Mouse (Mus musculus): ENCODE data around the gene Ramp2. TPM values are rescaled to one million over a fixed set of nuclear protein-coding genes. Genes with fewer than 3 reads are reported as not detected.

The Ramp2 gene
- polyA plus RNA-seq, 1 experiment from 2014 or later, result 96.5 TPM

GRCm38 (mm10) chr11:101260826-101261380, 15.1 kb downstream of the Ramp2 start:
- H3K36me3 ChIP-seq, result 0 out of 2 replicates have a peak, but pooled peaks cover 5% of the 10 kb centered on the region
- peak overlapping the region; percentile 48 for H3K4me3 ChIP-seq
- peak overlapping the region; percentile 99 for H3K4me2 ChIP-seq
- peaks cover 51% of the 10 kb centered on the region for H3K27me3 ChIP-seq
- H3K9ac ChIP-seq, result peak overlapping the region; percentile 60
- H3K27ac ChIP-seq (replicated peaks), result no peak overlapping the region
- ATAC-seq (ENCODE audit: low FRiP score, low read depth), result no peak; the same call in 1 of the 2 replicates
- 2% methylated on average over 30 of the region's 30 CpGs for WGBS
- no peaks in the 10 kb centered on the region for H3K9me3 ChIP-seq
- H3K4me1 ChIP-seq (replicated peaks), result peaks cover 38% of the 10 kb centered on the region

DNA sequence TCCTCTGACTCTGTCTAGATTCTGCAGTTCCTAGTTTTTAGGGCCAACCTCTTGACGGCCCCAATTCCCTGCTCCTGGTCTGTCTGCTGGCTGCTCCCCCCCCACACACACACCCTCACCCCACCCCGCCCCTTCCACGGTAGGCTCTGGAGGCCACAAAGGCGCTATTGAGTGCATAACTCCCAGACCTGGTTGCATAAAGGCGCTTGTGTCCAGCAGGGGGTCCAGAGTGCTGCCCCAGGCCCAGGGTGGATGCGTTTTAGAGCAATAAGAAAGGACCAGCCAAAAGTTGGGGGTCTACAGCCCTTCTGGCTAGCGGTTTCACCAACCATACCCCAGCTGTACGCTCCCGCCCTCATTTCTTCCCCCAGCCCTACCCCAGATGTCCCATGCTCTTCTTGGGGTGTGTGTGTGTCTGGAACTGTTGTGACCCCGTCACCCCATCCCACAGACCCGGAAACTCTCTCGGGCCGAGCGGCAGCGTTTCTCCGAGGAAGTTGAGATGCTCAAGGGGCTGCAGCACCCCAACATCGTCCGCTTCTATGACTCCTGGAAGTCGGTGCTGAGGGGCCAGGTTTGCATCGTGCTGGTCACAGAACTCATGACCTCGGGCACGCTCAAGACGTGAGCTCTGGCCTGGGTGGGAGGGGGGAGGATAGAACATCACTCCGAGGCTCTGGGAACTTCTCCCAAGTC, 16.6 kb downstream of the Ramp2 start:
- Histone ChIP-seq H3K27ac (replicated peaks) (no peak overlapping the region), H3K9me3 (no peaks in the 10 kb centered on the region), H3K9ac (no peak overlapping the region), H3K4me2 (peak overlapping the region; percentile 24), H3K36me3 (0 out of 2 replicates have a peak, but pooled peaks cover 2% of the 10 kb centered on the region), H3K4me1 (replicated peaks) (peaks cover 38% of the 10 kb centered on the region), H3K4me3 (peak overlapping the region; percentile 14), H3K27me3 (peaks cover 56% of the 10 kb centered on the region)
- 1% methylated on average over 24 of the region's 24 CpGs for WGBS
- ATAC-seq (ENCODE audit: low FRiP score, low read depth), result no peak

DNA sequence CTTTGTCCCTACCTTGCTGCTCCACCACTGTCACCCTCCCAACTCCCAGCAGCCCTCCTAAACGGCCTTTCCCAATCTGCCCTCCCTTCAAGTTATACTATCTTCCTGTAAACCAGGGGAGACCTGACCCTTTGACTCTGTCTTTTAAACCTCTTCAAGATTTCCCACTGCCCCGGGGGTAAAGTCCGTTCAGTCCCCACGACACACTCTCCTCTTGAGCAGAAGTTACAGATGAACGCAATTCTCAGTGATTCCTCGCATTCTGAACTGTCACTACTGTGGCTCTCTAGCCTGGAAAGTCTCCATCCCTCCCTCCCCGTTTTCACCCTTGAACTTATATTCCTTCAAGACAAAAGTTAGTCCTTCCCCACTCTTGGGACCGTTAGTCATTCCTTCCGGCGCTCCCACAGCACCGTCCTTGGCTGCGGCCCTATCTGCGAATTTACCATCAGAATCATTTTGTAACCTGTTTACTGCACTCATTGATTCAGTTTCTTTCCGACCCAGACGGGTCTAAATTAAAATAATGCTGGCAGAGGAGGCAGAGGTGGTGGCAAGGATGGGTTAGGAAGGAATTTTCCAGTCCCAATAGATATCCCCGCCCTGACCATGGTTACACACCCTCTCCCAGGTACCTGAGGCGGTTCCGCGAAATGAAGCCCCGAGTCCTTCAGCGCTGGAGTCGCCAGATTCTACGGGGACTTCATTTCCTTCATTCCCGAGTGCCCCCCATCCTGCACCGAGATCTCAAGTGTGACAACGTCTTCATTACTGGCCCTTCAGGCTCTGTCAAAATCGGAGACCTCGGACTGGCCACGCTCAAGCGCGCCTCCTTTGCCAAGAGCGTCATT, 17.5 kb downstream of the Ramp2 start:
- H3K9me3 ChIP-seq, result no peaks in the 10 kb centered on the region
- peaks cover 38% of the 10 kb centered on the region for H3K4me1 ChIP-seq (replicated peaks)
- no peak for ATAC-seq (ENCODE audit: low FRiP score, low read depth)

GRCm38 (mm10) chr11:101263989-101264280, 18.1 kb downstream of the Ramp2 start:
- Histone ChIP-seq H3K27me3 (peaks cover 56% of the 10 kb centered on the region), H3K4me3 (no peak overlapping the region), H3K9me3 (no peaks in the 10 kb centered on the region), H3K9ac (no peak overlapping the region), H3K4me1 (replicated peaks) (peaks cover 38% of the 10 kb centered on the region), H3K36me3 (no peaks in the 10 kb centered on the region), H3K27ac (replicated peaks) (no peak overlapping the region), H3K4me2 (no peak overlapping the region)
- ATAC-seq (ENCODE audit: low FRiP score, low read depth), result no peak
- 3% methylated on average over 3 of the region's 3 CpGs for WGBS

More for the DNA sequence above, 17.5 kb downstream of the Ramp2 start:
- H3K9ac ChIP-seq, result no peak overlapping the region
- peaks cover 56% of the 10 kb centered on the region for H3K27me3 ChIP-seq
- WGBS, result 3% methylated on average over 32 of the region's 32 CpGs
- H3K4me2 ChIP-seq, result no peak overlapping the region
- no peaks in the 10 kb centered on the region for H3K36me3 ChIP-seq
- H3K27ac ChIP-seq (replicated peaks), result no peak overlapping the region
- H3K4me3 ChIP-seq, result no peak overlapping the region

DNA sequence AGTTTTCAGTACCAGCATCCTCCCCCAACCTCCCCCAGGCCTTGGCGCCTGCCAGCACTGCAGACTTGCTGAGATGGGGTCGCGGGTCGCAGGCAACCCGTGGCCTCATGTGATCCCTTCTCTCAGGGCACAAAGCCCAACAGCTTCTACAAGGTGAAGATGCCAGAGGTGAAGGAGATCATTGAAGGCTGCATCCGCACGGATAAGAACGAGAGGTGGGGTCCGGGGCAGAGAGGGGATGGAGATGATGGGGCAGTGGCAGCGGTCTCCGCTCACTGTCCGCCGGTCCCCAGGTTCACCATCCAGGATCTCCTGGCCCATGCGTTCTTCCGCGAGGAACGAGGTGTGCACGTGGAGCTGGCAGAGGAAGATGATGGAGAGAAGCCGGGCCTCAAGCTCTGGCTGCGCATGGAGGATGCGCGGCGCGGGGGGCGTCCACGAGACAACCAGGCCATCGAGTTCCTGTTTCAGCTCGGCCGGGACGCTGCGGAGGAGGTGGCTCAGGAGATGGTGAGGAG, 19.2 kb downstream of the Ramp2 start:
- 2% methylated on average over 31 of the region's 31 CpGs for WGBS
- Histone ChIP-seq H3K4me3 (peak overlapping the region; percentile 36), H3K9me3 (no peaks in the 10 kb centered on the region), H3K27me3 (peaks cover 52% of the 10 kb centered on the region), H3K36me3 (no peaks in the 10 kb centered on the region), H3K4me1 (replicated peaks) (peaks cover 33% of the 10 kb centered on the region), H3K27ac (replicated peaks) (no peak overlapping the region), H3K9ac (peak overlapping the region; percentile 35), H3K4me2 (peak overlapping the region; percentile 64)
- ATAC-seq (ENCODE audit: low FRiP score, low read depth), result no peak

DNA sequence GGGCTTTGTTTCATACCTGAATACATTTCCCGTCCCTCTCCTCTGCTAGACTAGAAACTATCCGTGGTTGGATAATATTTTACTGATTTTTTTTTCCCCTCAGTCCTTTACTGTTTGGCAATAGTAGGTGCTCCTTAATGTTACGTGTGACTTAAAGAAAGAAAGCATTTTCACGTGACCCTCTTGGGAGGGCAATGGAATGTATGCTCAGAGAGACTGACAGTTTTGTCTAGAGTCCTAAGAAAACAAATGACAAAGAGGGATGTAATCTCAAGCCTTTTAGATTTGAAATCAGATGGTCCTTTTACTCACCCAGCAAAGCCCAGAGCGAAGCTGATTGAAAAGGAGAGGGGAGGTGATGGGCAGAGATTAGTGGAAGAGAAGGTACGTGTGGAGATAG, 20.1 kb downstream of the Ramp2 start:
- Histone ChIP-seq H3K36me3 (no peaks in the 10 kb centered on the region), H3K4me2 (peak overlapping the region; percentile 64), H3K9ac (no peak overlapping the region), H3K27ac (replicated peaks) (no peak overlapping the region), H3K27me3 (peaks cover 49% of the 10 kb centered on the region), H3K9me3 (no peaks in the 10 kb centered on the region), H3K4me1 (replicated peaks) (peaks cover 24% of the 10 kb centered on the region), H3K4me3 (peak overlapping the region; percentile 36; the same call in 1 of the 2 replicates)
- no peak for ATAC-seq (ENCODE audit: low FRiP score, low read depth)
- WGBS, result 21% methylated on average over 6 of the region's 6 CpGs

DNA sequence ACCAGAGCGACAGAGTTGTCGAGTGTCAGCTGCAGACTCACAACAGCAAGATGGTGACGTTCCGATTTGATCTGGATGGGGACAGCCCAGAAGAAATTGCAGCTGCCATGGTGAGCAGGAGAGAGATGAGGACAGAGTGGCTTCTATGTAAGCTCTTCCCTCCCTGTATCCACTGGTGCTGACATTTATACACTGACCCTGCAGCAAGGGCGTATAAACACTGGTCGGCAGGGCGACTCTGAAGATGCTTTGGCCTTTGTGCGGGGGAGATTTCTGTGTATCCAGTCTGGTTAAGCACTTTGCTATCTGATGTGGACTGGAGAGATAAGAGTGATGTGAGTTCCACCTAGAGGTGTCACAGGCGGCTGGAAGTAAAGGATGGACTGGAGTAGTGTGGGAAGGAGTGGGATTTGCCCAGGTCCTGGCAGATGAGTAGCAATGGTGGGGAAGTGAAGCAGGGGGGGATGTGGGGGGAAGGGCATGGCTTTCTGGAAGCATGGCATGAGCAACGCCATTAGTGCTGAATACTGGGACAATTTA, 23.8 kb downstream of the Ramp2 start:
- Histone ChIP-seq H3K36me3 (no peaks in the 10 kb centered on the region), H3K4me1 (replicated peaks) (peaks cover 8% of the 10 kb centered on the region), H3K4me3 (no peak overlapping the region), H3K9me3 (no peaks in the 10 kb centered on the region), H3K27me3 (peaks cover 17% of the 10 kb centered on the region), H3K27ac (replicated peaks) (peak overlapping the region; percentile 3; the same call in 1 of the 2 replicates), H3K4me2 (peak overlapping the region; percentile 1; the same call in 1 of the 2 replicates), H3K9ac (no peak overlapping the region)
- WGBS, result 34% methylated on average over 10 of the region's 10 CpGs
- 0 out of 2 replicates have a peak, but pooled peaks have one; percentile 38 for ATAC-seq (ENCODE audit: low FRiP score, low read depth)

GRCm38 (mm10) chr11:101272446-101272845, 26.6 kb downstream of the Ramp2 start:
- H3K27ac ChIP-seq (replicated peaks), result no peak overlapping the region
- WGBS, result 79% methylated on average over 3 of the region's 3 CpGs
- H3K9ac ChIP-seq, result no peak overlapping the region
- no peaks in the 10 kb centered on the region for H3K36me3 ChIP-seq
- H3K4me1 ChIP-seq (replicated peaks), result peaks cover 12% of the 10 kb centered on the region
- no peak overlapping the region for H3K4me2 ChIP-seq
- no peaks in the 10 kb centered on the region for H3K9me3 ChIP-seq
- no peaks in the 10 kb centered on the region; the same call in 1 of the 2 replicates for H3K27me3 ChIP-seq
- ATAC-seq (ENCODE audit: low FRiP score, low read depth), result no peak
- H3K4me3 ChIP-seq, result no peak overlapping the region

DNA sequence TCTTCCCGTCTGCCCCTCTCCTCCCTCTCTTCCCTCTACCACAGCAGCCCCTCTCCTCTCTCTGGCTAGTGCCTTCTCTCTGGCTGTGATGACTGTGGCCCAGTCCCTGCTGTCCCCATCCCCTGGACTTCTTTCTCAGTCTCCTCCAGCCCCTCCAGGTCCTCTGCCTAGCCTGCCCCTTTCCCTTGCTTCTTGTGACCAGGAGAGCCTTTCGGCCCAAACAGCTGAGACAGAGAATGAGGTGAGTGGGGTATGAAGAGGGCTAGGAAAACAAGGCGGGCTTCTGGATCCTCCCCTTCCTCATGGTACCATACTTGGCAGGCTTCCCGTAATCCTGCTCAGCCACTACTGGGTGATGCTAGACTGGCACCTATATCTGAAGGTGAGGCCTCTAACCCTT, 29.5 kb downstream of the Ramp2 start:
- no peak overlapping the region for H3K9ac ChIP-seq
- no peak overlapping the region for H3K4me3 ChIP-seq
- no peak overlapping the region for H3K4me2 ChIP-seq
- H3K27me3 ChIP-seq, result no peaks in the 10 kb centered on the region; the same call in 1 of the 2 replicates
- no peak for ATAC-seq (ENCODE audit: low FRiP score, low read depth)
- H3K27ac ChIP-seq (replicated peaks), result no peak overlapping the region
- H3K9me3 ChIP-seq, result no peaks in the 10 kb centered on the region
- H3K4me1 ChIP-seq (replicated peaks), result peaks cover 28% of the 10 kb centered on the region
- 78% methylated on average over 4 of the region's 4 CpGs for WGBS
- no peaks in the 10 kb centered on the region for H3K36me3 ChIP-seq

- no peak overlapping the region for H3K9ac ChIP-seq
Observed at GRCm38 (mm10) chr11:101276319-101277070, 30.7 kb downstream of the Ramp2 start.

More at GRCm38 (mm10) chr11:101276319-101277070, 30.7 kb downstream of the Ramp2 start:
- Histone ChIP-seq H3K36me3 (no peaks in the 10 kb centered on the region), H3K9me3 (no peaks in the 10 kb centered on the region), H3K27me3 (no peaks in the 10 kb centered on the region; the same call in 1 of the 2 replicates), H3K27ac (replicated peaks) (no peak overlapping the region), H3K4me2 (peak overlapping the region; percentile 88), H3K4me3 (no peak overlapping the region), H3K4me1 (replicated peaks) (peaks cover 28% of the 10 kb centered on the region)
- ATAC-seq (ENCODE audit: low FRiP score, low read depth), result no peak
- WGBS, result 33% methylated on average over 24 of the region's 27 CpGs
